Mouse (Mus musculus): ENCODE data around the gene Fermt3.

Fermt3 gene

GRCm38 (mm10) chr19:6972247-6972917 is 46.9 kb downstream of the Fermt3 start:
- DNase-seq (ENCODE audit: extremely low spot score): no peak

GRCm38 (mm10) chr19:6971644-6972043 is 47.6 kb downstream of the Fermt3 start:
- no peak for DNase-seq (ENCODE audit: extremely low spot score)

- no peak for DNase-seq (ENCODE audit: extremely low spot score)
Observed at GRCm38 (mm10) chr19:6970460-6971085, 48.7 kb downstream of the Fermt3 start.

GRCm38 (mm10) chr19:6969665-6970381 is 49.4 kb downstream of the Fermt3 start:
- peak; percentile 81 for DNase-seq (ENCODE audit: extremely low spot score)

GRCm38 (mm10) chr19:6969291-6969664 is 50.0 kb downstream of the Fermt3 start:
- no peak for DNase-seq (ENCODE audit: extremely low spot score)

GRCm38 (mm10) chr19:6968491-6969271 is 50.6 kb downstream of the Fermt3 start:
- no peak for DNase-seq (ENCODE audit: extremely low spot score)

GRCm38 (mm10) chr19:6956461-6956860 is 62.8 kb downstream of the Fermt3 start:
- DNase-seq (ENCODE audit: extremely low spot score): no peak

GRCm38 (mm10) chr19:6955424-6955823 is 63.8 kb downstream of the Fermt3 start:
- DNase-seq (ENCODE audit: extremely low spot score): no peak

GRCm38 (mm10) chr19:6954046-6954445 is 65.2 kb downstream of the Fermt3 start:
- no peak for DNase-seq (ENCODE audit: extremely low spot score)

GRCm38 (mm10) chr19:6952712-6953037 is 66.6 kb downstream of the Fermt3 start:
- DNase-seq (ENCODE audit: extremely low spot score): no peak

GRCm38 (mm10) chr19:6951994-6952711 is 67.1 kb downstream of the Fermt3 start:
- peak; percentile 69 for DNase-seq (ENCODE audit: extremely low spot score)

- DNase-seq (ENCODE audit: extremely low spot score): peak; percentile 91
Observed at GRCm38 (mm10) chr19:6951381-6951968, 67.8 kb downstream of the Fermt3 start.

GRCm38 (mm10) chr19:6950613-6951153 is 68.6 kb downstream of the Fermt3 start:
- DNase-seq (ENCODE audit: extremely low spot score): peak; percentile 83

- DNase-seq (ENCODE audit: extremely low spot score): no peak
Observed at GRCm38 (mm10) chr19:6949951-6950350, 69.3 kb downstream of the Fermt3 start.

GRCm38 (mm10) chr19:6949532-6949931 is 69.7 kb downstream of the Fermt3 start:
- no peak for DNase-seq (ENCODE audit: extremely low spot score)

Data from embryo, embryonic 9.5 days (tissue).